9 mouse cellular contexts compared by ENCODE assay signal in genomic region chr17:17409601-17410000, GRCm38 (mm10). TPM values are rescaled to one million over a fixed set of nuclear protein-coding genes. Genes with fewer than 3 reads are reported as not detected.
A peak's percentile ranks its signal among the peaks of the same experiment; 100 is the strongest.
DNase-seq lines count a peak whose midpoint lies in the region; ATAC-seq and TF ChIP-seq lines count a peak whose summit lies in the region.
"Had no signal": no experiment of that assay in that cellular context is flagged by ENCODE, and none has a peak within 500 bp of the region (broad histone marks: within the 10 kb centered on the region; RNA-seq: fewer than 3 reads in every experiment).

No protein-coding gene starts in this region.

- TF ChIP-seq CTCF in ES-Bruce4 (IDR thresholded peaks at IDR 0.05; ENCODE audit: low read depth, low read length) = no peak

- peak overlapping the region; percentile 61; the same call in 1 of the 2 replicates for H3K27ac ChIP-seq in ES-Bruce4 (ENCODE audit: insufficient read depth, low read length)
- peak overlapping the region; percentile 64 for H3K27ac ChIP-seq in forebrain, embryonic 15.5 days (replicated peaks)
- no peak overlapping the region for H3K27ac ChIP-seq in liver, embryonic 12.5 days

- no peak for TF ChIP-seq EP300 in ES-Bruce4 (IDR thresholded peaks at IDR 0.05; ENCODE audit: insufficient read depth, low read depth, low read length)

- no peak for TF ChIP-seq POLR2A in ES-Bruce4 (IDR thresholded peaks at IDR 0.05; ENCODE audit: insufficient read depth, low read length)

- WGBS in forebrain, embryonic 15.5 days = 0% methylated on average over 2 of the region's 2 CpGs
- WGBS in liver, embryonic 12.5 days (ENCODE audit: insufficient replicate concordance) = 40% methylated on average over 2 of the region's 2 CpGs

- H3K4me2 ChIP-seq in forebrain, embryonic 15.5 days (replicated peaks) = 0 out of 2 replicates have a peak overlapping the region, but pooled peaks have one; percentile 1
- no peak overlapping the region for H3K4me2 ChIP-seq in liver, embryonic 12.5 days

- H3K9me3 ChIP-seq in ES-Bruce4 (replicated peaks; ENCODE audit: control insufficient read depth, insufficient read depth, low read length, poor library complexity, severe bottlenecking) = no peaks in the 10 kb centered on the region
- no peaks in the 10 kb centered on the region for H3K9me3 ChIP-seq in forebrain, embryonic 15.5 days
- H3K9me3 ChIP-seq in liver, embryonic 12.5 days (replicated peaks) = no peaks in the 10 kb centered on the region

- peak; percentile 72 for DNase-seq in embryo, embryonic 10 days (ENCODE audit: low spot score)
- no peak for DNase-seq in embryo, embryonic 9.5 days (ENCODE audit: extremely low spot score)
- peak; percentile 62 for DNase-seq in mesoderm, embryonic 11.5 days (ENCODE audit: low read depth, low spot score)
- no peak for DNase-seq in yolk sac, embryonic 10.5 days (ENCODE audit: low spot score)
- DNase-seq in thymus, postnatal 36 days = no peak
- DNase-seq: lung, postnatal 14 days had no signal

- H3K4me1 ChIP-seq in ES-Bruce4 (ENCODE audit: control insufficient read depth, insufficient read depth, low read length) = peaks cover 3% of the 10 kb centered on the region
- peaks cover 38% of the 10 kb centered on the region for H3K4me1 ChIP-seq in forebrain, embryonic 15.5 days
- no peaks in the 10 kb centered on the region for H3K4me1 ChIP-seq in liver, embryonic 12.5 days

- no peak overlapping the region for H3K4me3 ChIP-seq in ES-Bruce4 (ENCODE audit: low read depth, low read length)
- H3K4me3 ChIP-seq in forebrain, embryonic 15.5 days = no peak overlapping the region
- no peak overlapping the region for H3K4me3 ChIP-seq in liver, embryonic 12.5 days

- ATAC-seq in forebrain, embryonic 15.5 days (replicated peaks) = peak; percentile 32; the same call in 1 of the 2 replicates
- ATAC-seq in liver, embryonic 12.5 days = no peak

- no peak overlapping the region for H3K9ac ChIP-seq in ES-Bruce4 (ENCODE audit: low read depth, poor library complexity, severe bottlenecking)
- H3K9ac ChIP-seq in forebrain, embryonic 15.5 days (replicated peaks) = no peak overlapping the region
- H3K9ac ChIP-seq in liver, embryonic 12.5 days = no peak overlapping the region

- no peaks in the 10 kb centered on the region for H3K36me3 ChIP-seq in ES-Bruce4 (ENCODE audit: control insufficient read depth, insufficient read depth, low read length, poor library complexity, severe bottlenecking)
- no peaks in the 10 kb centered on the region for H3K36me3 ChIP-seq in forebrain, embryonic 15.5 days
- no peaks in the 10 kb centered on the region for H3K36me3 ChIP-seq in liver, embryonic 12.5 days

- H3K27me3 ChIP-seq in ES-Bruce4 (ENCODE audit: control insufficient read depth, insufficient read depth, low read length, poor library complexity, severe bottlenecking) = no peaks in the 10 kb centered on the region
- no peaks in the 10 kb centered on the region for H3K27me3 ChIP-seq in forebrain, embryonic 15.5 days
- no peaks in the 10 kb centered on the region for H3K27me3 ChIP-seq in liver, embryonic 12.5 days (replicated peaks)

RNA-seq across cellular contexts. Expression of gene Lix1, which starts 7.1 kb away (rescaled TPM):
- polyA plus RNA-seq in ES-Bruce4 (2011; ENCODE audit: insufficient read depth, insufficient read length, low read depth, missing spikeins) = 0.78 and 0.81 TPM in 2 replicates
- polyA plus RNA-seq in forebrain, embryonic 15.5 days (2015; fragmentation: Nextera tagmentation; extraction: Ambion mirVana) = 34.1 and 39.5 TPM in 2 replicates
- polyA plus RNA-seq in liver, embryonic 12.5 days (2016; fragmentation: Nextera tagmentation; extraction: Ambion mirVana) = 0.49 and 0.60 TPM in 2 replicates

RNA-seq across cellular contexts. Expression of gene Riok2, which starts 35.5 kb away (rescaled TPM):
- polyA plus RNA-seq in ES-Bruce4 (2011; ENCODE audit: insufficient read depth, insufficient read length, low read depth, missing spikeins) = 52.6 and 58.5 TPM in 2 replicates
- polyA plus RNA-seq in forebrain, embryonic 15.5 days (2015; fragmentation: Nextera tagmentation; extraction: Ambion mirVana) = 27.0 and 29.4 TPM in 2 replicates
- polyA plus RNA-seq in liver, embryonic 12.5 days (2016; fragmentation: Nextera tagmentation; extraction: Ambion mirVana) = 18.2 and 20.7 TPM in 2 replicates

Comparison
In these comparisons a context has a peak if more than half of its experiments do, and no peak if none do; other contexts are left out.
1. DNase-seq: peak in embryo, embryonic 10 days (single experiment) and mesoderm, embryonic 11.5 days (single experiment); none in embryo, embryonic 9.5 days (single experiment), yolk sac, embryonic 10.5 days (single experiment) and thymus, postnatal 36 days (0 of 2).
2. RNA of gene Lix1, which starts 7.1 kb away (polyA plus RNA-seq): 34.1 to 39.5 TPM in forebrain, embryonic 15.5 days; 0.78 to 0.81 TPM in ES-Bruce4 and 0.49 to 0.60 TPM in liver, embryonic 12.5 days; every median in the first group is over 10 times any median in the second.